Mouse (Mus musculus): ENCODE results near the gene Glyr1.

DNA sequence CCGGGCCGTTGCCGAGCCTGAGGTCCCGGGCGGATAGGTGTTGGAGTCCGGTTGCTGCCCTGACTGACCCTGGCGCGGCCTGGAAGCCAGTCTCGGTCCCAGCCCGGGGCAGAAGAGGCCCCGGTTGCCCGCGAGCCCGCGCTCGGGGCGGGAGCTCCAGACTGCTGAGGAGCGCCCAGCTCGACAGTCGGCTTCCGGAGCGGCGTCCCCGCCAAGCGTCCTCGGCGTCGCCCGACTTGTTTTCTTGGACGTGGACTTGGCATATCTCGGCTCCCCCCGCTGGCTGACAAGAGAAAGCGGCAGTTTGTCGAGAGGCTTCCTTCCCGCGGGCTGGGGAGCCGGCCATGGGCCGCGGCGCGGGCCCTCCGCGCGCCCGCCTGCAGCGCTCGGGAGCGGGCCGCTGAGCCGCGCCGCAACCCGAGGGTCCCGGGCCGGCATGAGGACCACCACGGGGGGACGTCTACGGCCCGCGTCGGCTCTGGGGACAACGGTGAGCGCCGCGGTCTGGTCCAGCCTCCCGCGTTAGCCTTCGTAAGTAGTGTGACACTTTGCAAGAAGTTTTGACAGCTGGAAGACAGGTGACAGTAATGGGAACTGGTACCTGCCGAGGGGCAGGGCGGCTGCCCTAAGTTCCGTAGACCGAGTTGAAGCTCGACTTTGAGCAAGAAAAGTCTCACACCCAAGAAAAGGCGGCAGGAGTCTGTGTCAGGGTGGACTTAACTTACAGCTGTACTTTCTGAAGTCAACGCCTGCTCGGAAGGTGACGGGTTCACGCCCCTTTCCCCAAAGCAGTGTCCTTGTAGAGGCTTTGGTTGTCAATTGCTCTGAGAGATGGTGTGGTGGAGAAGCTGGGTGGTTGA lies 818 bp upstream of the Glyr1 start:
- TF ChIP-seq POLR2A (IDR thresholded peaks at IDR 0.05; ENCODE audit: extremely low read depth, insufficient read depth, low read length), result no peak
- no peak for TF ChIP-seq CTCF (IDR thresholded peaks at IDR 0.05; ENCODE audit: extremely low read depth, insufficient read depth, low read length)
